Mouse (Mus musculus) adrenal gland, postnatal 14 days (tissue): Measurements from ENCODE around the gene Stk11. TPM values are rescaled to one million over a fixed set of nuclear protein-coding genes. Genes with fewer than 3 reads are reported as not detected.

Source experiments
- DNase-seq: peaks from one replicate; pipeline ENCODE4 v3.0.0; 2021; ENCODE audit warnings: mixed read lengths
- total RNA-seq: library from RNA; stranded (reverse); gene quantifications from 2 replicates; pipeline ENCODE4 v1.2.3, GENCODE M21; 2021

Gene Stk11
- total RNA-seq, 1 experiment from 2014 or later = 147 TPM

- peak; percentile 56 for DNase-seq
Measured at GRCm38 (mm10) chr10:80094684-80095083, 20.9 kb upstream of the Stk11 start.

- peak; percentile 67 for DNase-seq
Measured at GRCm38 (mm10) chr10:80095547-80095946, 20.1 kb upstream of the Stk11 start.

GRCm38 (mm10) chr10:80097275-80097674 is 18.3 kb upstream of the Stk11 start:
- peak; percentile 48 for DNase-seq

GRCm38 (mm10) chr10:80098630-80099029 is 17.0 kb upstream of the Stk11 start:
- DNase-seq = peak; percentile 43

- DNase-seq = peak; percentile 89
Measured at GRCm38 (mm10) chr10:80100982-80101381, 14.6 kb upstream of the Stk11 start.

GRCm38 (mm10) chr10:80102216-80102915 is 13.2 kb upstream of the Stk11 start:
- peak; percentile 93 for DNase-seq

- DNase-seq = no peak
Measured at GRCm38 (mm10) chr10:80103032-80103431, 12.6 kb upstream of the Stk11 start.

GRCm38 (mm10) chr10:80104181-80104580 is 11.4 kb upstream of the Stk11 start:
- DNase-seq = peak; percentile 64

- no peak for DNase-seq
Measured at GRCm38 (mm10) chr10:80105460-80105859, 10.1 kb upstream of the Stk11 start, which contains the start of gene Sbno2. Sbno2 (minus strand) TSS chr10:80105571.

- no peak for DNase-seq
Measured at GRCm38 (mm10) chr10:80105926-80106325, 9.7 kb upstream of the Stk11 start.

- peak; percentile 56 for DNase-seq
Measured at GRCm38 (mm10) chr10:80107678-80108077, 7.9 kb upstream of the Stk11 start.

GRCm38 (mm10) chr10:80114341-80115284 is 990 bp upstream of the Stk11 start:
- DNase-seq = peak; percentile 97

- no peak for DNase-seq
Measured at GRCm38 (mm10) chr10:80115944-80116335, 337 bp downstream of the Stk11 start.

GRCm38 (mm10) chr10:80116563-80116926 is 942 bp downstream of the Stk11 start:
- no peak for DNase-seq

- DNase-seq = peak; percentile 80
Measured at GRCm38 (mm10) chr10:80116927-80117691, 1.5 kb downstream of the Stk11 start.

GRCm38 (mm10) chr10:80117736-80118135 is 2.1 kb downstream of the Stk11 start:
- DNase-seq = no peak

- no peak for DNase-seq
Measured at GRCm38 (mm10) chr10:80118552-80118951, 2.9 kb downstream of the Stk11 start.

GRCm38 (mm10) chr10:80120146-80120545 is 4.5 kb downstream of the Stk11 start:
- no peak for DNase-seq

- DNase-seq = no peak
Measured at GRCm38 (mm10) chr10:80121639-80122038, 6.0 kb downstream of the Stk11 start.

GRCm38 (mm10) chr10:80123932-80124562 is 8.4 kb downstream of the Stk11 start:
- DNase-seq = no peak

GRCm38 (mm10) chr10:80127920-80128319 is 12.3 kb downstream of the Stk11 start:
- DNase-seq = no peak

GRCm38 (mm10) chr10:80129846-80130245 is 14.2 kb downstream of the Stk11 start:
- DNase-seq = no peak
